Mouse (Mus musculus): Measurements from ENCODE around the gene Psmd4. TPM values are rescaled to one million over a fixed set of nuclear protein-coding genes. Genes with fewer than 3 reads are reported as not detected.

Gene Psmd4
- total and polyA plus RNA-seq, 3 experiments = 258 to 332 (median 284) TPM

GRCm38 (mm10) chr3:94989159-94989761 is 53.2 kb downstream of the Psmd4 start:
- H3K4me3 ChIP-seq (replicated peaks in 1 of 3; ENCODE audit: low read depth in 2 of 3, low read length in 2 of 3, poor library complexity in 1 of 3) = no peak overlapping the region
- TF ChIP-seq SMC3 (IDR thresholded peaks at IDR 0.05; ENCODE audit: low read depth, low read length) (no peak), USF2 (conservative IDR thresholded peaks at IDR 0.05; ENCODE audit: low read depth, low read length) (no peak), ZKSCAN1 (IDR thresholded peaks at IDR 0.05; ENCODE audit: borderline replicate concordance, low read depth, low read length) (no peak), JUND (conservative IDR thresholded peaks at IDR 0.05; ENCODE audit: low read depth, low read length) (no peak), RCOR1 (conservative IDR thresholded peaks at IDR 0.05; ENCODE audit: low read depth, low read length) (no peak), PAX5 (IDR thresholded peaks at IDR 0.05; ENCODE audit: low read length) (no peak), TCF12 (IDR thresholded peaks at IDR 0.05; ENCODE audit: low read depth, low read length) (no peak), E2F4 (IDR thresholded peaks at IDR 0.05; ENCODE audit: insufficient replicate concordance, low read depth, low read length) (no peak), ETS1 (conservative IDR thresholded peaks at IDR 0.05; ENCODE audit: low read depth, low read length) (no peak), ZC3H11A (IDR thresholded peaks at IDR 0.05; ENCODE audit: low read depth, low read length) (no peak), IRF4 (IDR thresholded peaks at IDR 0.05; ENCODE audit: low read depth, low read length) (no peak), KAT2A (IDR thresholded peaks at IDR 0.05; ENCODE audit: insufficient replicate concordance, low read length) (no peak), ZMIZ1 (IDR thresholded peaks at IDR 0.05; ENCODE audit: low read depth, low read length) (no peak), CHD1 (IDR thresholded peaks at IDR 0.05; ENCODE audit: low read depth, low read length) (no peak), MYC (IDR thresholded peaks at IDR 0.05; ENCODE audit: low read depth, low read length) (no peak)
- H3K4me2 ChIP-seq (ENCODE audit: insufficient read depth, low read depth, poor library complexity, severe bottlenecking) = no peak overlapping the region
- H3K9ac ChIP-seq (ENCODE audit: insufficient read depth, low read depth) = no peak overlapping the region
- H3K4me1 ChIP-seq (ENCODE audit: control insufficient read depth in 1 of 2, insufficient read depth in 2 of 2) = no peaks in the 10 kb centered on the region
- no peaks in the 10 kb centered on the region; the same call in 1 of the 2 replicates for H3K79me2 ChIP-seq (replicated peaks; ENCODE audit: control insufficient read depth, extremely low read depth, insufficient read depth, poor library complexity, severe bottlenecking)
- no peaks in the 10 kb centered on the region for H3K9me3 ChIP-seq (replicated peaks; ENCODE audit: low read length)
- in situ Hi-C loops (cut with MboI; ENCODE audit: low pct_ligation_motif_present, low pct_unique_long_range_greater_than_20kb, low sequenced_read_pairs) = no loop called here
- no peak overlapping the region for H3K27ac ChIP-seq (ENCODE audit: insufficient read depth, low read depth)
- no peak for DNase-seq (ENCODE audit: extremely low read depth)
- H3K36me3 ChIP-seq (replicated peaks in 1 of 2; ENCODE audit: control insufficient read depth in 1 of 2, insufficient read depth in 1 of 2, low read length in 1 of 2) = peaks cover 37 to 95% of the 10 kb centered on the region in 2 experiments
- H3K27me3 ChIP-seq (replicated peaks) = no peaks in the 10 kb centered on the region
- dilution Hi-C loops (cut with MboI; ENCODE audit: extremely low pct_ligation_motif_present, extremely low pct_unique_long_range_greater_than_20kb, low sequenced_read_pairs) = no loop called here

GRCm38 (mm10) chr3:94987578-94987977 is 54.8 kb downstream of the Psmd4 start:
- Histone ChIP-seq H3K27ac (ENCODE audit: insufficient read depth, low read depth) (no peak overlapping the region), H3K4me2 (ENCODE audit: insufficient read depth, low read depth, poor library complexity, severe bottlenecking) (no peak overlapping the region), H3K79me2 (replicated peaks; ENCODE audit: control insufficient read depth, extremely low read depth, insufficient read depth, poor library complexity, severe bottlenecking) (no peaks in the 10 kb centered on the region; the same call in 1 of the 2 replicates), H3K9ac (ENCODE audit: insufficient read depth, low read depth) (no peak overlapping the region), H3K4me1 (ENCODE audit: control insufficient read depth in 1 of 2, insufficient read depth in 2 of 2) (no peaks in the 10 kb centered on the region), H3K27me3 (replicated peaks) (no peaks in the 10 kb centered on the region), H3K9me3 (replicated peaks; ENCODE audit: low read length) (no peaks in the 10 kb centered on the region), H3K4me3 (replicated peaks in 1 of 3; ENCODE audit: low read depth in 2 of 3, low read length in 2 of 3, poor library complexity in 1 of 3) (no peak overlapping the region), H3K36me3 (replicated peaks in 1 of 2; ENCODE audit: control insufficient read depth in 1 of 2, insufficient read depth in 1 of 2, low read length in 1 of 2) (peaks cover 34 to 94% of the 10 kb centered on the region in 2 experiments)
- no peak for TF ChIP-seq HCFC1 (IDR thresholded peaks at IDR 0.05; ENCODE audit: low read depth, low read length)
- no peak for TF ChIP-seq CHD2 (IDR thresholded peaks at IDR 0.05; ENCODE audit: low read length)
- TF ChIP-seq ZNF384 (IDR thresholded peaks at IDR 0.05; ENCODE audit: low read depth, low read length) = no peak
- TF ChIP-seq MAFK (IDR thresholded peaks at IDR 0.05; ENCODE audit: insufficient replicate concordance, low read length) = no peak
- no peak for TF ChIP-seq KAT2A (IDR thresholded peaks at IDR 0.05; ENCODE audit: insufficient replicate concordance, low read length)
- no peak for TF ChIP-seq RAD21 (IDR thresholded peaks at IDR 0.05; ENCODE audit: low read depth, low read length)
- no peak for DNase-seq (ENCODE audit: extremely low read depth)
- dilution Hi-C loops (cut with MboI; ENCODE audit: extremely low pct_ligation_motif_present, extremely low pct_unique_long_range_greater_than_20kb, low sequenced_read_pairs) (no loop called here), in situ Hi-C loops (cut with MboI; ENCODE audit: low pct_ligation_motif_present, low pct_unique_long_range_greater_than_20kb, low sequenced_read_pairs) (no loop called here)
